Comparison of ENCODE assay signal across 23 mouse cellular contexts in genomic region chr10:25868739-25869138, GRCm38 (mm10).
A peak's percentile ranks its signal among the peaks of the same experiment; 100 is the strongest.
DNase-seq lines count a peak whose midpoint lies in the region; ATAC-seq lines count a peak whose summit lies in the region.
"Had no signal": no experiment of that assay in that cellular context is flagged by ENCODE, and none has a peak within 500 bp of the region (broad histone marks: within the 10 kb centered on the region; RNA-seq: fewer than 3 reads in every experiment).

No protein-coding gene starts in this region.

- H3K27ac ChIP-seq in hindbrain, embryonic 14.5 days: no peak overlapping the region
- H3K27ac ChIP-seq in hindbrain, embryonic 12.5 days: no peak overlapping the region
- no peak overlapping the region for H3K27ac ChIP-seq in midbrain, embryonic 11.5 days (ENCODE audit: low read depth, low read length)
- no peak overlapping the region for H3K27ac ChIP-seq in midbrain, embryonic 10.5 days (replicated peaks)
- H3K27ac ChIP-seq in embryonic facial prominence, embryonic 12.5 days: no peak overlapping the region
- H3K27ac ChIP-seq in midbrain, embryonic 16.5 days (ENCODE audit: low read length): no peak overlapping the region
- H3K27ac ChIP-seq: embryonic facial prominence, embryonic 15.5 days; forebrain, embryonic 10.5 days; forebrain, embryonic 15.5 days; heart, adult 2 months; heart, embryonic 15.5 days had no signal

- H3K36me3 ChIP-seq in hindbrain, embryonic 14.5 days (replicated peaks; ENCODE audit: control insufficient read depth, insufficient read depth): no peaks in the 10 kb centered on the region
- H3K36me3 ChIP-seq in hindbrain, embryonic 12.5 days: no peaks in the 10 kb centered on the region
- no peaks in the 10 kb centered on the region for H3K36me3 ChIP-seq in midbrain, embryonic 11.5 days (ENCODE audit: control insufficient read depth, insufficient read depth, low read length)
- no peaks in the 10 kb centered on the region for H3K36me3 ChIP-seq in midbrain, embryonic 10.5 days
- no peaks in the 10 kb centered on the region for H3K36me3 ChIP-seq in embryonic facial prominence, embryonic 12.5 days
- H3K36me3 ChIP-seq in midbrain, embryonic 16.5 days (ENCODE audit: control insufficient read depth, insufficient read depth, low read length): no peaks in the 10 kb centered on the region
- H3K36me3 ChIP-seq: embryonic facial prominence, embryonic 15.5 days; forebrain, embryonic 10.5 days; forebrain, embryonic 15.5 days; heart, embryonic 15.5 days had no signal

- ATAC-seq in hindbrain, embryonic 14.5 days (ENCODE audit: low FRiP score): 0 out of 2 replicates have a peak, but pooled peaks have one; percentile 17
- no peak for ATAC-seq in hindbrain, embryonic 12.5 days (ENCODE audit: low FRiP score)
- ATAC-seq in midbrain, embryonic 11.5 days (ENCODE audit: low FRiP score): 0 out of 2 replicates have a peak, but pooled peaks have one; percentile 40
- ATAC-seq in embryonic facial prominence, embryonic 12.5 days (ENCODE audit: insufficient number of reproducible peaks, insufficient read depth, low FRiP score, low TSS enrichment): peak; percentile 47; the same call in 1 of the 2 replicates
- ATAC-seq in midbrain, embryonic 16.5 days: peak; percentile 56; the same call in 1 of the 2 replicates
- ATAC-seq: forebrain, embryonic 15.5 days; Patski had no signal

- H3K4me2 ChIP-seq in hindbrain, embryonic 14.5 days (replicated peaks): no peak overlapping the region
- no peak overlapping the region for H3K4me2 ChIP-seq in hindbrain, embryonic 12.5 days (replicated peaks)
- no peak overlapping the region for H3K4me2 ChIP-seq in midbrain, embryonic 11.5 days
- H3K4me2 ChIP-seq in embryonic facial prominence, embryonic 12.5 days (replicated peaks): no peak overlapping the region
- H3K4me2 ChIP-seq in midbrain, embryonic 16.5 days (ENCODE audit: low read length): no peak overlapping the region
- H3K4me2 ChIP-seq: embryonic facial prominence, embryonic 15.5 days; forebrain, embryonic 15.5 days; heart, embryonic 11.5 days; heart, embryonic 15.5 days had no signal

- no peaks in the 10 kb centered on the region for H3K9me3 ChIP-seq in hindbrain, embryonic 14.5 days (ENCODE audit: control insufficient read depth, low read length)
- H3K9me3 ChIP-seq in hindbrain, embryonic 12.5 days (replicated peaks): no peaks in the 10 kb centered on the region
- no peaks in the 10 kb centered on the region for H3K9me3 ChIP-seq in midbrain, embryonic 11.5 days (ENCODE audit: control insufficient read depth, low read length)
- no peaks in the 10 kb centered on the region for H3K9me3 ChIP-seq in midbrain, embryonic 10.5 days (replicated peaks)
- H3K9me3 ChIP-seq in embryonic facial prominence, embryonic 12.5 days: no peaks in the 10 kb centered on the region
- no peaks in the 10 kb centered on the region for H3K9me3 ChIP-seq in midbrain, embryonic 16.5 days (replicated peaks; ENCODE audit: control insufficient read depth, low read length, poor library complexity, severe bottlenecking)
- H3K9me3 ChIP-seq: embryonic facial prominence, embryonic 15.5 days; forebrain, embryonic 10.5 days; forebrain, embryonic 15.5 days; heart, embryonic 15.5 days had no signal

- H3K27me3 ChIP-seq in hindbrain, embryonic 14.5 days (ENCODE audit: control insufficient read depth, insufficient read depth, low read length): no peaks in the 10 kb centered on the region
- H3K27me3 ChIP-seq in hindbrain, embryonic 12.5 days: no peaks in the 10 kb centered on the region
- H3K27me3 ChIP-seq in midbrain, embryonic 11.5 days (ENCODE audit: control insufficient read depth, insufficient read depth, low read length): no peaks in the 10 kb centered on the region
- H3K27me3 ChIP-seq in midbrain, embryonic 10.5 days (ENCODE audit: low read depth, poor library complexity, severe bottlenecking): no peaks in the 10 kb centered on the region
- no peaks in the 10 kb centered on the region for H3K27me3 ChIP-seq in embryonic facial prominence, embryonic 12.5 days
- H3K27me3 ChIP-seq in midbrain, embryonic 16.5 days (ENCODE audit: control insufficient read depth, insufficient read depth, low read depth, low read length): no peaks in the 10 kb centered on the region
- H3K27me3 ChIP-seq: CH12.LX; embryonic facial prominence, embryonic 15.5 days; forebrain, embryonic 15.5 days; heart, embryonic 15.5 days; Patski had no signal

- H3K4me3 ChIP-seq in hindbrain, embryonic 14.5 days (replicated peaks; ENCODE audit: low read length): no peak overlapping the region
- no peak overlapping the region for H3K4me3 ChIP-seq in hindbrain, embryonic 12.5 days
- no peak overlapping the region for H3K4me3 ChIP-seq in midbrain, embryonic 11.5 days (ENCODE audit: low read depth, low read length)
- H3K4me3 ChIP-seq in midbrain, embryonic 10.5 days: no peak overlapping the region
- H3K4me3 ChIP-seq in embryonic facial prominence, embryonic 12.5 days: no peak overlapping the region
- no peak overlapping the region for H3K4me3 ChIP-seq in midbrain, embryonic 16.5 days (ENCODE audit: low read depth, low read length)
- H3K4me3 ChIP-seq: embryonic facial prominence, embryonic 15.5 days; erythroblast, embryonic 14.5 days; forebrain, embryonic 10.5 days; forebrain, embryonic 15.5 days; heart, adult 2 months; heart, embryonic 15.5 days had no signal

- H3K9ac ChIP-seq in hindbrain, embryonic 14.5 days: no peak overlapping the region
- H3K9ac ChIP-seq in hindbrain, embryonic 12.5 days: no peak overlapping the region
- H3K9ac ChIP-seq in midbrain, embryonic 11.5 days (ENCODE audit: low read length): no peak overlapping the region
- no peak overlapping the region for H3K9ac ChIP-seq in embryonic facial prominence, embryonic 12.5 days
- H3K9ac ChIP-seq in midbrain, embryonic 16.5 days (ENCODE audit: low read depth, low read length): no peak overlapping the region
- H3K9ac ChIP-seq: embryonic facial prominence, embryonic 15.5 days; forebrain, embryonic 15.5 days; heart, embryonic 15.5 days had no signal

- no peaks in the 10 kb centered on the region for H3K4me1 ChIP-seq in hindbrain, embryonic 14.5 days (replicated peaks; ENCODE audit: control insufficient read depth, insufficient read depth, low read length)
- H3K4me1 ChIP-seq in hindbrain, embryonic 12.5 days: no peaks in the 10 kb centered on the region
- no peaks in the 10 kb centered on the region for H3K4me1 ChIP-seq in midbrain, embryonic 11.5 days (ENCODE audit: control insufficient read depth, insufficient read depth, low read length)
- no peaks in the 10 kb centered on the region for H3K4me1 ChIP-seq in midbrain, embryonic 10.5 days
- no peaks in the 10 kb centered on the region for H3K4me1 ChIP-seq in embryonic facial prominence, embryonic 12.5 days
- H3K4me1 ChIP-seq in midbrain, embryonic 16.5 days (ENCODE audit: control insufficient read depth, insufficient read depth, low read length): no peaks in the 10 kb centered on the region
- H3K4me1 ChIP-seq: embryonic facial prominence, embryonic 15.5 days; forebrain, embryonic 10.5 days; forebrain, embryonic 15.5 days; heart, embryonic 15.5 days had no signal

- 70% methylated on average over 6 of the region's 6 CpGs for WGBS in hindbrain, embryonic 14.5 days
- 86% methylated on average over 6 of the region's 6 CpGs for WGBS in hindbrain, embryonic 12.5 days
- WGBS in midbrain, embryonic 11.5 days: 40% methylated on average over 6 of the region's 6 CpGs
- 54% methylated on average over 6 of the region's 6 CpGs for WGBS in midbrain, embryonic 10.5 days
- whole genome bisulfite sequencing in embryonic facial prominence, embryonic 12.5 days: 50% methylated on average over 6 of the region's 6 CpGs
- WGBS in midbrain, embryonic 16.5 days: 30% methylated on average over 6 of the region's 6 CpGs

- DNase-seq in hindbrain, embryonic 14.5 days (ENCODE audit: low spot score): no peak
- DNase-seq in midbrain, embryonic 11.5 days (ENCODE audit: low spot score, missing footprints): peak; percentile 68
- no peak for DNase-seq in midbrain, embryonic 10.5 days (ENCODE audit: low spot score)
- DNase-seq in layer of hippocampus, postnatal 10 days (ENCODE audit: low spot score in 2 of 2): no peak
- DNase-seq: adrenal gland, adult 2 months; adrenal gland, postnatal 25 days; cerebellum, adult 2 months; cerebellum, postnatal 10 days; gastrocnemius, postnatal 10 days; heart, adult 2 months; heart, postnatal 14 days; kidney, adult 11 months had no signal
